Mouse (Mus musculus) left cerebral cortex, postnatal 10 days (tissue): ENCODE results near the gene Zfyve28. TPM values are rescaled to one million over a fixed set of nuclear protein-coding genes. Genes with fewer than 3 reads are reported as not detected.
A peak's percentile ranks its signal among the peaks of the same experiment; 100 is the strongest.

Experiments
- DNase-seq, 2 experiments: peaks; one replicate each; pipeline ENCODE4 v3.0.0; 2021 to 2022; ENCODE audit warnings: low spot score in 2 of 2, mixed read lengths in 1 of 2; ENCODE audit errors: extremely low spot score in 1 of 2
- intact Hi-C: fragments of 180-260 bp; cut with DNase I; formaldehyde crosslinking; loops from one replicate; pipeline ENCODE4 v1.15.1; 2025
- total RNA-seq, 2 experiments: library from RNA; stranded (reverse); gene quantifications; 2 replicates each; pipeline ENCODE4 v1.2.3; 2021

Gene Zfyve28
- total RNA-seq, 2 experiments from 2014 or later = 28.4 to 28.9 TPM

DNA sequence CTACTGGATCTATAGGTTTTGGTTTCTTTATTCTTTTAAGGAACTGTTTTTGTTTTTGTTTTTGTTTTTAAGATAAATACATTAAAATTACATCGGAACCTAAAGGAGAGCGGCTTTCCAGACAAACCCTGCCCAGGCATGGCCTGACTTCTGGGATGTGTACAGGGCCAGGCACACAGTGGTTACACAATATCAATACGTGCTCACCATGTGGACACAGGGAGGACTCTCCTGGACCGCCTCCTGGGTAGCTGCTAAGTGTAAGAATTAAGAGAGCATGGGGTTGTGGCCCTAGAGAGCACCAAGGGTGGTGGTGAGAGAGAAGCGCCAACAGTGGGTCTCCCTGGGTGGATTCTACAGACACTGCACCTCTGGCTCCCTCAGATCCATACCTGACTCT, 58.7 kb downstream of the Zfyve28 start:
- intact Hi-C loops = no loop called here
- DNase-seq = no peak

DNA sequence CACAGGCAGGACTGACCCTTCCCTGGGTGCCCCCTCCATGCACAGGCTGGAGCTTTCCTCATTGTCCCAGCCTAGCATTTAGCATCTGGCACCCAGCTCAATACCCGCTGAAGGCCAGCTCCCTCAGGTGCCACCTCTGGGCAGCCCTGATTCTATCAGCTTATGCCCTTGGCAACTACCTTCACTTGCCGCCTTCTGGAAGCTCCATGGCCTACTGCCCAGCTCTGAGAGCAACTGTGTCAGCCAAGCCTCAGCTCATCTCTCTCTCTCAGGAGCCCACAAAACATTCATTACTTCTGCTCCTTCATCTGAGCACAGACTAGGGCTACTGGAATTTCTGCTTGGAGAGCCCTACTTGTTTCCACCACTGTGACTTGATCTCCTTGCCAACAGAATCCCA, 62.7 kb downstream of the Zfyve28 start:
- no peak for DNase-seq
- intact Hi-C loops = no loop called here

DNA sequence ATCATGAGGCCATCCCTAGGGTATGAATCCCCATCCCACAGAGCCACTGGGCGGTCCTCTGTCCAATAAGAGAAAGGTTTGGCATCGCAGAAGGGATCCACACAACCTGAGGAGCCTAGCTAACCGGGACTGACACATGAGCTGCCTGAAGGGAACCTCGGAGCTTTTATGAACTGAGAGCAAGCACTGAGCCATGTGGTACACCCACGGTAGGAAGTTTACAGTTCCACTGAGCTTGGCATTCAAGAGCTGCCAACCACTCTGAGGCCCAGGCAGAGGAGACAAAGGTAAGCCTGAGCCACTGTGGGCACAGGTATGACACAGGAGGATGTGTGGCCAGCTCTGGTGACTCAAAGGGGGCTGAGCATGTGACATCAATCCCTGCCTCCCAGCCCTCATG, 63.7 kb downstream of the Zfyve28 start:
- intact Hi-C loops = no loop called here
- no peak for DNase-seq

DNA sequence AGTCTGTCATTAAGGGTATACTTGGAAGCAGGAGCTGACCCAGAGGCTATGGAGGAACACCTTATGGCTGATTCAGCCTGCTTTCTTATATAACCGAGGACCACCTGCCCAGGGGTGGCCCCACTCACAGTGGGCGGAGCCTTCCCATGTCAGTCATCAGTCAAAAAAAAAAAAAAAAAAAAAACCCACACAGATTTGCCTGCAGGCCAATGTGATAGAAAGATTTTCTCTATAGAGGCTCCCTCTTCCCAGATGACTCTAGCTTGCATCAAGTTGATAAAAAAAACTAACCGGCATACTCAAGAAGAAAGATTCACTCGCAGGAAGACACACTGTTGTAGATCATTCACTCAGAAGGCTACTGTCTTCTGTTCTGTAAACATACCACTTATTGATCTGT, 68.2 kb downstream of the Zfyve28 start:
- intact Hi-C loops = no loop called here
- DNase-seq = no peak

DNA sequence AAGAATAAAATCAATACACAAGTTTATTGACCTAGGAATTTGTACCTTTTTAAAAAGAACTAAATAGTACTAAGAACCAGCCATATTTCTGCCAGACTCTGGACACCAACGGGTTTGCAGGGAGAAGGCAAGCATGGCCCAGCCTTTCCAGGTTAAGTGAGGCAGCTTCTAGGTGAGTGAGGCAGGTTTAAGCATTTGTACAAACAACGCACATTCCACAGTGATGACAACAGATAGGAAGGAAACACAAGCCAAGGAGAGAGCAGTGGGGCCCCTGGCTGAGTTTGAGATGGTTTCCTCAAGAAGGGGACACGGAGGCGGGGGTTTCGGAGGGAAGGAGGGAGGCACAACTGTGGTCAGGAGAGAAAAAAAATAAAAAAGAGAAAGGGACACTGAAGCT, 69.6 kb downstream of the Zfyve28 start:
- intact Hi-C loops = loop anchor here (10.0 kb wide), 1 partner anchor 116 kb away; the partner anchor contains the start of gene Rnf4

DNA sequence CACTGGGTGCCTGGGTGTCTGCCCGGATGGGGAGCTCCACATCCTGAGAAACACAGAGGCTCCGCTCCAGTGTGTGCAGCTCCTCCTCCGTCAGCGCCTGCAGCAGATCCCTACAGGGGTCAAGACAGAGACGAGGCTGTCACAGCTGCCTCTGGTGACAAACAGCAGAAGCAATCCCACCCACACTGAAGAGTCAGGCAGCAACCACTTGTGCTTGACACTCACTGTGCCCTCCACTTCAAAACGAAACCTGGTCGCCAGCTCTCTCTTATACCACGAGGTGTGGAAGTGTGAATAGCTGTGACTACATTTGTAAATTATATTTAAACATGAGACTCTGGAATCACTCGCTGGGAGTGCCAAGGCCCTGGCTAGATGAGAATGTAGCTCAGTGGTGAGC, 70.5 kb downstream of the Zfyve28 start:
- intact Hi-C loops = loop anchor here (10.0 kb wide), 1 partner anchor 117 kb away; the partner anchor contains the start of gene Rnf4

More for the DNA sequence above, 69.6 kb downstream of the Zfyve28 start:
- no peak for DNase-seq

DNA sequence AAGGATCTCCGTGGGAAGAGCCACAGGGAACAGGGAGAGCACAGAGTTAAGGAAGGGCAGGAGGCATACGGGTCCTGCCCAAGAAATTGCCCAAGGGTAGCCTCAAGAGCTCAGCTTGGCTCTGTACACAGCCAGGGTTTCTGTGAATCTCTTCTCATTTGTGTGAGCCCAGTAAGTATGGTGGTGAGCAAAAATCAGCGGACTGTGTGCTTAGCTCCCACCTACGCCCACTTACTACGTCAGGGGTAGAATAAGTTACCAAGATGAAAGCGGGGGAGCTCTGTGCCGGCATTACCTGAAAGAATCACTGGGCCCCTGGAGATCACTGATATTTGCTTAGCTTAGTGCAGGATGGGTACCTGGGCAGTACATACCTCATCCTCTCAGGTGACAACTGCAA, 72.2 kb downstream of the Zfyve28 start:
- no peak for DNase-seq
- intact Hi-C loops = loop anchor here (10.0 kb wide), 1 partner anchor 119 kb away; the partner anchor contains the start of gene Rnf4

More for the DNA sequence above, 70.5 kb downstream of the Zfyve28 start:
- no peak for DNase-seq

DNA sequence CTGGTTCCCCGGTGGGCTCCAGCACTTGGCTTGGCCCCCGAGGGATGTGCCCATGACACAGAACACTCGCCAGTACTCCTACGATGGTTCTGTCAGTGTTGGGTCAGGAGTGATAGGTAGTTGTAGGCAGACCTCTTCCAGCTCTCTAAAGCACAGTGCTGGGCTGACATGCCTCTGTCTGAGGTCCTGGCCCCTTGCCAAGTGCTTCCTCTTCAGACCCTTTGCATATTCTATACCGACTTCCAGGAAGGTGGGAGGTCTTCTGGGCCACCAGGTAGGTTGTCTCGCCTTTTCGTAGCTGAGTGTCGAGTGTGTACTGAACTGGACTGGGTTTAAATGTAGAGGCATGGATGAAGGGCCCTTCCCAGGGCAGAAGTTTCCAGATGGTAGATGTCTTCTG, 74.6 kb downstream of the Zfyve28 start:
- intact Hi-C loops = loop anchor here (5.0 to 10.0 kb wide), 2 partner anchors 74 to 121 kb away; partner anchors contain the start of genes Cfap99, Rnf4 and Zfyve28

DNA sequence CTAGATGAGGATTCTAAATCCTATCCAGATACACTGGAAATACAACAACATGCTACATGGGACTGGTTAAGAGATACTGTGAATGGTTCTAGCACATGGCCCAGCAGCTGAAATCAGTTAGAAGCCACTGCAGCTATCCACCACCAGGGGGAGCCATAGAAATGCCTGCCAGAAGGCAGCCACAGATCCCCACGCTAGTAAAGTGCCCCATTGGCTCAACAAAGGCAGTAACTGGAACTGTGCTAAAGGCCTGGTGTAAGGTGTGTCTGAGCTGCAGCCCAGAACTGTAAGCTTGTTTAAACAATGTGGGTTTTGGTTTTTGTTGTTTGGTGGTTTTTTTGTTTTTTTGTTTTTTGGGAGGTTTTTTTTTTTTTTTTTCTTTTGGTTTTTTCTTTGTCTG, 78.0 kb downstream of the Zfyve28 start:
- DNase-seq = peak; percentile 40 to 72
- intact Hi-C loops = loop anchor here (5.0 to 10.0 kb wide), 2 partner anchors 77 to 125 kb away; partner anchors contain the start of genes Cfap99, Rnf4 and Zfyve28

More for the DNA sequence above, 74.6 kb downstream of the Zfyve28 start:
- DNase-seq = no peak

DNA sequence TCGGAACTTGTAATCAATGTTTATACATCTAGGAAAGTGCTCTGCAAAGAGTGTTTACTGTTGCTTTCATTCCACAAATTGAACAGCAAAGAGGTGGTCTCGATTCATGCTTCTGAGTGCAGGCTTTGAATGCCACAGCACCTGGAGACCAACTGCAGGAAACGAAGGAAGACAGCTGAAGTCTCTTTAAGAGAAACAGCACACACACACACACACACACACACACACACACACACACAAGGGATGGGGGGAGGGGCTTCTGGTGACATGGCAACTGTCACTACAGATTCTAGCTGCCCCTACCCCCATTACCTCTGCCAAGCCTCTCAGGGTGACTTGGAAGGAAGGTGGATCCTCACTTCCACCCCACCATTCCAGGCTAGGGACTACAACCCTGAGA, 80.7 kb downstream of the Zfyve28 start:
- intact Hi-C loops = no loop called here

DNA sequence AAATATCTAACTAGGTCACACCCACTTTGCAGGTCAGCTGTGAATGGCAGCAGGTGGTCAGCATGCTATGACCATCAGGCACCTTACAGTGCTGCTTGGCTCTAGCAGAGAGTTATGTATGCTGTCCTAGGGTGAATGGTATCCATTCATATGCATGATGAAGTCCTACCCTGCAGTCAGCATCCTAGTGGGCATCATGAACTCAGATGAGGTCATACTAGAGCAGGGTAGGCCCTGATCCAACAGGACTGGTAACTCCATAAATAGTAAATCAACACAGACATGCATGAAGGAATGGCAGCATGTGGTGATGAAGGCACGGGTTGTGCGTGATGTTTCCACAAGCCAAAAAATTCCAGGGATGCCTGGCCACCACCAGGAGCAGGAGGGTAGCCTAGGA, 82.5 kb downstream of the Zfyve28 start:
- intact Hi-C loops = no loop called here
- peak in 1 of 2 experiments; percentile 9 for DNase-seq

More for the DNA sequence above, 80.7 kb downstream of the Zfyve28 start:
- DNase-seq = no peak

DNA sequence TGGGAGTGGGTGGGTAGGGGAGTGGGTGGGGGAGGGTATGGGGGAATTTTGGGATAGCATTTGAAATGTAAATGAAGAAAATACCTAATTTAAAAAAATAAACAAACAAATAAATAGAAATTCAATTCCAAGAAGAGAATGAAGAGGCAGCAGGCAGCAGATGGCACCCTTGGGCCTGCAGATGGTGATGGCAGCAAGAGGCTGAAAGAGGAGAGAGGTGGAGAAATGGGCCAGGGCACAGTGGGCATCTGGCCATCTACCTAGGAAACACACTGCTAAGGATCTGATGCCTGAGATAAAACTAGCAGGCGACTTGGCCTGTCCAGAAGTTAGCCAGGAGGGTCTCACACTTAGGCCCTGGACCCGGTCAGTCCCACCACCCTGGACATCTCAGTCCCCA, 83.3 kb downstream of the Zfyve28 start:
- intact Hi-C loops = no loop called here
- peak in 1 of 2 experiments; percentile 19 for DNase-seq

DNA sequence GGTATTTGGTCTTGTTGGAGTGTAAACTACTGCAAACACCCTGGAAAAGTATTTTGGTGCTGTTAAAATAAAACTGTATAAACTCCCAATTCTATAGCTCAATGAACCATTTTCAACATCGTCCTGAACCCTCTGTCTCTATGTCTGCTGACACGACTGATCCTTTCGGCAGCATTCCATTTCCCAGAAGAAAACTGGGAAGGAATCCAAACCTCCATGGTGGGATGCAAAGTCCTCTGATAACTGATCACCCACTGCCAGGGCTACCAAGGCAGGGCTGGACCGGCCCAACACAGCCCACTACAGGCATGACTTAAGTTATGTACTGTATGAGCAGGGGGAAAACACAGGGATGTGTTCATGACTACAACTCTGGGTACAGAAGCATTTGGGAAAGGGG, 86.2 kb downstream of the Zfyve28 start:
- intact Hi-C loops = no loop called here
- no peak for DNase-seq

DNA sequence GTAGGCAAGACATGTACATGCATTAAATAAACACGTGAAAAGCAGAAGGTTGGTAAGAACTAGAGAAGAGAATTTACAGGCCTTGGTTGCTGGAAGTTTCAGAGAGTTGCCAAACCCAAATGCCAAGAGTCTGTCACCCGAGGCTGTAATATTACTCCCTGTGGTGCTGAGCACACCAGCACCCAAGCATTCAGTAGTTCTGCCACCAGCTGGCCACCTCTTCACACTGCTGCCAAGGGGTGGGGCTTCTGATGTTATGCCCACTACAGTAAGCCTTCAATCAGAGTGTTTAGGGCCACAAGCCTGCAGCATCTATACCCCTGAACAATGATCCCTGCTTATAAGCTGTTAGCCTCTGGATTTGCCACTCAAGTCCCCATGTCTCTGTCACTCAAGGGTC, 86.9 kb downstream of the Zfyve28 start:
- DNase-seq = no peak
- intact Hi-C loops = no loop called here

DNA sequence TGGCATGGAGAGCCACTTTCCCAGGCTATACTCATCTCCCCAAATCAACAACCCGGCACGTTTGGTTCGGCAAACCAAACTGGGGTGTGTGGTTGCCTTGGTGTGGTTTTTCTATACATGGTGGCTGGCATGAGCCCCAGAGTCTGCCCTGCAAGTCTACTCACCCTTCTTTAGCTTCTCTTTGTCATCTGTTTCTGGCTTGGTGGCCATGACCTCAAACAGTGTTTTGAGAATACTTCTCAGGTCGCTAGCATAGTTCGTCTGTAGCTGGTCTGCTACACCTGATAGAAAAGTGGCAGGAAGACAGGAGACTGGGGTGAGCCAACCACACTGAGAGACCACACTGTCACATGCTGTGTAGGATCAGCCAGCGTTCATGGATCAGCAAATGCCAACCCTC, 89.6 kb downstream of the Zfyve28 start:
- intact Hi-C loops = no loop called here
- no peak for DNase-seq

DNA sequence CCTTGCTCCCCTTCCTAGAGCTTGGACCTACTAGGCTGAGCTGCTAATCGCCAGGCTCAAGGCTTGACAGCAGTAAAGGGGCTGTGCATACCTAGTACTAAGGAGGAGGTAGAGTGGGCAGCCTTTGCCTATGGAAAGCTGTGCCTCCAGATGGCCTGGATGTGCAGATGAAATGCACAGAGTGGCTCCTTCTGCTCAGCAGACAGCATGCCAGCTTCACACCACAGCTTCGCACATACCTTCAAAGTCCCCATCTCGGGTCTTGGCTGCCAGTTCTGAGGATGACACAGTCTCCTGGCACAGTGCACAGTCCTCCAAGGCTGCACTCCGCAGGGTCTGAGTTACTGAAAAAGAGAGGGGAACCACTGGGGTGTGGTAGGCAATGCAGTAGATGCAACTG, 91.0 kb downstream of the Zfyve28 start:
- DNase-seq = peak; percentile 54 to 74
- intact Hi-C loops = no loop called here

DNA sequence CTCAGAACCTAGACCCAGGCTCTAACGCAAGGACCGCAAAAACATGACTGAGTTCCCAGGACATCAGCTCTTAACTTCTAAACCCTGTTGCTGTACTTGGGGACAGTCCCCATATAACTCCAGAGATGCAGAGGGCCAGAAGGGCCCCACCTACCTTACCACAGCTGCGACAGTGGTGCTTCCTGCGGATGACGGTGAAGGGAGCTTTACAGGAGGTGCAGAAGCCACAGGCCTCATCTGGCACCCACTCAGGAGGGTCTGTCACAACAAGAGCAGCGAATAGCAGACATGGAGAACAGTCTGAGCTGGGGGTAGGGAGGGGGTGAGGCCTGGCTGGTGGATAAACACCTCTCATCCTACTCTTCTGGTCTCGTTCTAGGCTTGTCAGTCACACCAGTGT, 91.8 kb downstream of the Zfyve28 start:
- intact Hi-C loops = no loop called here
- no peak for DNase-seq

DNA sequence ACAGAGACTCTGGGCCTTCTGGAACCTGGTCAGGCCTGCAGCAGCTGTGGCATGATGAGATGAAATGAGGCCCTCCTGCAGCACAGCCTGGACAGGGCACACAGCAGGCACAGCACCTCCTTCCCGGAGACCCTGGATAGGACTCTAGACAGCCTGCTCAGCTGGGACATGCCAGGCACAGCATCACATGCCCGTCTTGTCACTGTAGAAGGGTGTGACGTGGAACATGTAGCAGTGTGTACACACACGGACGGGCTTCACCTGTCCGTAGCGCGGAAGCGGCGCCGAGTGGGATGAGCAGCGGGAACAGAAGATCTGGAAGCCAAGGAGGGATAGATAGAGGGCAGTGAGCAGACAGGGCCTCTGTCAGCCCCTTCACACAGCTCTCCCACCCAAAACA, 92.5 kb downstream of the Zfyve28 start:
- no peak for DNase-seq
- intact Hi-C loops = no loop called here

DNA sequence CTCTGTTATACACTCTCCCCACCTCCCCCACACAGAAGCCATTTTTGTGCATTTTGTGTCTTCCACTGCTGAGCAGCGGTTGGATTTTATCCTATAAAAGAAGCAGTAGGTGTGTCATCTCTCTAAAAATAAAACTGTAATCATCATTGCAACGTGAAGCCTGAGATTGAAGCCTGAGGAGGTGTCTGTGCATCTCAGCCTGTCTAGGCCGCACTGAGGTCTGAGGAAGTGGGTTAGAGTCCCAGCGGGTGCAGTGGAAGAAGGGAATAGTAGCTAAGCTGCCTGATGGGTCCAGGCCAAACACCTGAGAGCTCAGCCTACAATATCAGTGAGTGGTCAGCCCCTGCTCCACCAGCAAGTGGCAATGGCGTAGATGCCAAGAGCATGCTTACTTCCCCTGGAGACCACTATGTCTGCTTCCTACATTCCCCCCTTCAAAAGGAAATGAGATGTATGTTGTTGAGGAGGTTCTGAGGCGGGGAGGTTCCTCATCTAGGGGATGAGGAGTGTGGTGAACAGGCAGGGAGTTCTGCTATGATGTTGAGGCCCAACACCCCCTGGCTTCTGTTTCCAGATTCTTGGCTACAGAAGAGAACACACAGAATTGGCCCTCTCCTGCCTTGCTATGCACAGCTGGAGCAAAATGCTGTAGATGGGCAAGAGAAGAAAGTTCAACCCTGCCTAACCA, 93.1 kb downstream of the Zfyve28 start:
- DNase-seq = no peak
- intact Hi-C loops = loop anchor here (5.0 kb wide), 1 partner anchor 98 kb away; no protein-coding TSS in a partner anchor

DNA sequence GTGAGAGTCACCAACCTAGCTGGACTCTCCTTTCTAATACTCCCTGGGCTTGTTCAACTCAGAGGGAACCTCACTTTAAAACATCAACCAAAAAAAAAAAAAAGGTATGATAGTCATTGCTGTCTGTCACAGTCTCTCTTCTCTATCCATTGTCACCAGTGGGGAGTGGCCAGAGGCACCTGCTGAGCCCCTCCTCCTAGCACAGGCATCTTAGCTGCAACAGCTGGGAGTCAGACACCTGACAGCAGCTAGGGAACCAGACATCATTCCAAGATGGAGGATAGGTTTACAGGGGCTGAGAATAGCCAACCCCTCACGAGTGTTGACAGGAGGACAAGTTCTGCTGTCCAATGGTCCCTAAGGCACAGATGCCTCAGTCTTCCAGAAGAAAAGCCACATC, 93.8 kb downstream of the Zfyve28 start:
- intact Hi-C loops = loop anchor here (5.0 kb wide), 1 partner anchor 97 kb away; no protein-coding TSS in a partner anchor
- no peak for DNase-seq
